Mouse (Mus musculus): Measurements from ENCODE around the gene Gnptab. TPM values are rescaled to one million over a fixed set of nuclear protein-coding genes. Genes with fewer than 3 reads are reported as not detected.

The Gnptab gene
- polyA plus RNA-seq, 1 experiment, result 4.6 TPM

GRCm38 (mm10) chr10:88420655-88421435 is 41.9 kb downstream of the Gnptab start:
- Histone ChIP-seq H3ac (ENCODE audit: control insufficient read depth, insufficient read length) (no peak overlapping the region), H3K79me2 (ENCODE audit: control insufficient read depth, insufficient read depth) (no peaks in the 10 kb centered on the region), H3K4me2 (ENCODE audit: low read depth) (no peak overlapping the region), H3K36me3 (ENCODE audit: control insufficient read depth, insufficient read depth) (no peaks in the 10 kb centered on the region), H3K4me3 (no peak overlapping the region), H3K27me3 (ENCODE audit: control insufficient read depth, insufficient read depth, insufficient read length) (no peaks in the 10 kb centered on the region)
- no peak for TF ChIP-seq POLR2A (IDR thresholded peaks at IDR 0.05; ENCODE audit: insufficient read length, low read depth)
- TF ChIP-seq POLR2AphosphoS2 (IDR thresholded peaks at IDR 0.05; ENCODE audit: insufficient read length, low read depth), result no peak
- no peak for TF ChIP-seq SRF (IDR thresholded peaks at IDR 0.05; ENCODE audit: control insufficient read depth, insufficient read length, low read depth)
- no peak for TF ChIP-seq REST (IDR thresholded peaks at IDR 0.05; ENCODE audit: insufficient read depth, insufficient read length)

- Histone ChIP-seq H3K79me2 (ENCODE audit: control insufficient read depth, insufficient read depth) (no peaks in the 10 kb centered on the region), H3K4me3 (no peak overlapping the region), H3K4me2 (ENCODE audit: low read depth) (no peak overlapping the region), H3ac (ENCODE audit: control insufficient read depth, insufficient read length) (no peak overlapping the region), H3K27me3 (ENCODE audit: control insufficient read depth, insufficient read depth, insufficient read length) (no peaks in the 10 kb centered on the region), H3K36me3 (ENCODE audit: control insufficient read depth, insufficient read depth) (peaks cover 9% of the 10 kb centered on the region)
- no peak for TF ChIP-seq CEBPB (IDR thresholded peaks at IDR 0.05; ENCODE audit: insufficient read depth, poor library complexity, severe bottlenecking)
- no peak for TF ChIP-seq SRF (IDR thresholded peaks at IDR 0.05; ENCODE audit: control insufficient read depth, insufficient read length, low read depth)
- no peak for TF ChIP-seq MAX (IDR thresholded peaks at IDR 0.05; ENCODE audit: low read depth)
- TF ChIP-seq REST (IDR thresholded peaks at IDR 0.05; ENCODE audit: insufficient read depth, insufficient read length), result no peak
- no peak for TF ChIP-seq POLR2AphosphoS2 (IDR thresholded peaks at IDR 0.05; ENCODE audit: insufficient read length, low read depth)
- no peak for TF ChIP-seq TCF3 (IDR thresholded peaks at IDR 0.05; ENCODE audit: insufficient read length, low read depth)
- TF ChIP-seq POLR2A (IDR thresholded peaks at IDR 0.05; ENCODE audit: insufficient read length, low read depth), result no peak
- TF ChIP-seq E2F4 (IDR thresholded peaks at IDR 0.05; ENCODE audit: insufficient read depth), result no peak
- TF ChIP-seq USF1 (IDR thresholded peaks at IDR 0.05; ENCODE audit: low read depth), result no peak
- no peak for TF ChIP-seq TCF12 (IDR thresholded peaks at IDR 0.05; ENCODE audit: insufficient read depth, poor library complexity, severe bottlenecking)
- no peak for TF ChIP-seq MYOD1 (IDR thresholded peaks at IDR 0.05; ENCODE audit: control insufficient read depth in 1 of 3, insufficient read length in 2 of 3, low read depth in 2 of 3)
- no peak for TF ChIP-seq MYOG (IDR thresholded peaks at IDR 0.05; ENCODE audit: control insufficient read depth in 1 of 3, insufficient read depth in 1 of 3, insufficient read length in 2 of 3, low read depth in 2 of 3)
Measured at GRCm38 (mm10) chr10:88426158-88426816, 47.4 kb downstream of the Gnptab start.

GRCm38 (mm10) chr10:88426896-88427295 is 48.0 kb downstream of the Gnptab start:
- H3K4me3 ChIP-seq, result no peak overlapping the region
- H3K27me3 ChIP-seq (ENCODE audit: control insufficient read depth, insufficient read depth, insufficient read length), result no peaks in the 10 kb centered on the region
- no peak overlapping the region for H3ac ChIP-seq (ENCODE audit: control insufficient read depth, insufficient read length)
- peaks cover 9% of the 10 kb centered on the region for H3K36me3 ChIP-seq (ENCODE audit: control insufficient read depth, insufficient read depth)
- H3K79me2 ChIP-seq (ENCODE audit: control insufficient read depth, insufficient read depth), result no peaks in the 10 kb centered on the region
- TF ChIP-seq CEBPB (IDR thresholded peaks at IDR 0.05; ENCODE audit: insufficient read depth, poor library complexity, severe bottlenecking) (no peak), MYOG (IDR thresholded peaks at IDR 0.05; ENCODE audit: control insufficient read depth in 1 of 3, insufficient read depth in 1 of 3, insufficient read length in 2 of 3, low read depth in 2 of 3) (no peak), TCF12 (IDR thresholded peaks at IDR 0.05; ENCODE audit: insufficient read depth, poor library complexity, severe bottlenecking) (no peak), SRF (IDR thresholded peaks at IDR 0.05; ENCODE audit: control insufficient read depth, insufficient read length, low read depth) (no peak), POLR2AphosphoS2 (IDR thresholded peaks at IDR 0.05; ENCODE audit: insufficient read length, low read depth) (no peak), POLR2A (IDR thresholded peaks at IDR 0.05; ENCODE audit: insufficient read length, low read depth) (no peak)
- no peak overlapping the region for H3K4me2 ChIP-seq (ENCODE audit: low read depth)

- Histone ChIP-seq H3K79me2 (ENCODE audit: control insufficient read depth, insufficient read depth) (no peaks in the 10 kb centered on the region), H3K36me3 (ENCODE audit: control insufficient read depth, insufficient read depth) (peaks cover 9% of the 10 kb centered on the region), H3K4me3 (no peak overlapping the region), H3K4me2 (ENCODE audit: low read depth) (no peak overlapping the region), H3ac (ENCODE audit: control insufficient read depth, insufficient read length) (no peak overlapping the region), H3K27me3 (ENCODE audit: control insufficient read depth, insufficient read depth, insufficient read length) (no peaks in the 10 kb centered on the region)
- TF ChIP-seq CEBPB (IDR thresholded peaks at IDR 0.05; ENCODE audit: insufficient read depth, poor library complexity, severe bottlenecking), result no peak
- TF ChIP-seq TCF3 (IDR thresholded peaks at IDR 0.05; ENCODE audit: insufficient read length, low read depth), result no peak
- TF ChIP-seq USF1 (IDR thresholded peaks at IDR 0.05; ENCODE audit: low read depth), result no peak
- TF ChIP-seq POLR2AphosphoS2 (IDR thresholded peaks at IDR 0.05; ENCODE audit: insufficient read length, low read depth), result no peak
- no peak for TF ChIP-seq MYOG (IDR thresholded peaks at IDR 0.05; ENCODE audit: control insufficient read depth in 1 of 3, insufficient read depth in 1 of 3, insufficient read length in 2 of 3, low read depth in 2 of 3)
- TF ChIP-seq TCF12 (IDR thresholded peaks at IDR 0.05; ENCODE audit: insufficient read depth, poor library complexity, severe bottlenecking), result no peak
- TF ChIP-seq MAX (IDR thresholded peaks at IDR 0.05; ENCODE audit: low read depth), result no peak
- TF ChIP-seq POLR2A (IDR thresholded peaks at IDR 0.05; ENCODE audit: insufficient read length, low read depth), result no peak
- no peak for TF ChIP-seq REST (IDR thresholded peaks at IDR 0.05; ENCODE audit: insufficient read depth, insufficient read length)
- no peak for TF ChIP-seq MYOD1 (IDR thresholded peaks at IDR 0.05; ENCODE audit: control insufficient read depth in 1 of 3, insufficient read length in 2 of 3, low read depth in 2 of 3)
- TF ChIP-seq SRF (IDR thresholded peaks at IDR 0.05; ENCODE audit: control insufficient read depth, insufficient read length, low read depth), result no peak
- no peak for TF ChIP-seq E2F4 (IDR thresholded peaks at IDR 0.05; ENCODE audit: insufficient read depth)
Measured at GRCm38 (mm10) chr10:88427998-88428397, 49.1 kb downstream of the Gnptab start.

Measured in myocyte (in vitro differentiated cells).